Mouse (Mus musculus) spleen, adult 2 months (tissue): ENCODE measurements around the gene Lama5. TPM values are rescaled to one million over a fixed set of nuclear protein-coding genes. Genes with fewer than 3 reads are reported as not detected.

Experiments used
- DNase-seq, 2 experiments: peaks; one replicate each; pipeline versions ENCODE4 v3.0.0 to v3.0.0-alpha.2; 2012 to 2021; ENCODE audit warnings: low spot score in 2 of 2, low read depth in 1 of 2
- H3K27ac ChIP-seq: fragments of 200-500 bp; 2 replicates; pipeline ENCODE4 v1.5.1; 2012; ENCODE audit warnings: low read length, inconsistent platforms; ENCODE audit not compliant: insufficient read depth
- H3K27me3 ChIP-seq: fragments of 200-500 bp; 2 replicates; pipeline ENCODE4 v1.6.1; 2012; ENCODE audit warnings: mild to moderate bottlenecking, moderate library complexity, low read length, inconsistent platforms; ENCODE audit not compliant: control insufficient read depth, insufficient read depth
- H3K36me3 ChIP-seq: fragments of 200-500 bp; 2 replicates; pipeline ENCODE4 v1.6.1; 2012; ENCODE audit warnings: mild to moderate bottlenecking, low read length, inconsistent platforms; ENCODE audit not compliant: control insufficient read depth, insufficient read depth
- H3K4me1 ChIP-seq: fragments of 200-500 bp; 2 replicates; pipeline ENCODE4 v1.6.1; 2011; ENCODE audit warnings: inconsistent platforms; ENCODE audit not compliant: control insufficient read depth, insufficient read depth, insufficient read length
- H3K4me3 ChIP-seq: fragments of 200-500 bp; 2 replicates; pipeline ENCODE4 v1.5.1; 2011; ENCODE audit warnings: mild to moderate bottlenecking, inconsistent platforms; ENCODE audit not compliant: insufficient read depth, insufficient read length; ENCODE audit errors: extremely low read depth
- CTCF ChIP-seq: fragments of 200-500 bp; IDR thresholded peaks from 2 replicates; pipeline ENCODE4 v1.5.1; 2011; ENCODE audit warnings: mild to moderate bottlenecking, inconsistent platforms; ENCODE audit not compliant: insufficient read depth, insufficient read length, insufficient replicate concordance; ENCODE audit errors: extremely low read depth
- POLR2A ChIP-seq: fragments of 200-500 bp; IDR thresholded peaks from 2 replicates; pipeline ENCODE4 v1.6.1; 2011; ENCODE audit warnings: low read depth, low read length, inconsistent platforms
- WGBS: fragments of 180-500 bp; shearing (Covaris S2); methylation state at CpG from one replicate; pipeline ENCODE4 v1.1.7; 2018; 5-methylcytosine and 5-hydroxymethylcytosine counted together
- polyA plus RNA-seq: library from polyadenylated mRNA; depleted of rRNA; stranded (reverse); fragments of >200 nt; gene quantifications from 2 replicates; pipeline ENCODE4 v1.2.3, GENCODE M21; 2012

Gene Lama5
- polyA plus RNA-seq, 1 experiment, result 8.4 TPM

DNA sequence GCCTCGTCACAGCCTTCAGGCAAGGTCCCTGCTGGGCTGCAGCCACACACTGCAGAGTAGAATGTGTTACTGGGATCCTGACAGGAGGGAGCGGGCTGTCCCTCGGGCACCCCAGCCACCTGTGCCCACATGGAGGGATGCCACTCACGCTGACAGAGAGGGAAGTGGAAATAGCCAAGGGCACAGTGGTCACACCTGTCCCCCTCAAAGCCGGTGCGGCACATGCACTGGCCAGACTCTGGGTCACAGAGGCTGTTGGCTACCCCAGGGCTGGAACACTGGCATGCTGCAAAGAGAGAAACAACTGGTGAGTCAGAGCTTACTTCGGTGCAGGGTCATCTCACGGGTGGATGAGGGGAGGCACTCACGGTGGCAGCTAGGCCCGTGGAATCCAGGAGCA is 26.9 kb downstream of the Lama5 start:
- H3K27ac ChIP-seq, result no peak overlapping the region
- no peak overlapping the region for H3K4me3 ChIP-seq
- no peaks in the 10 kb centered on the region for H3K36me3 ChIP-seq
- TF ChIP-seq CTCF, result no peak
- no peak for TF ChIP-seq POLR2A
- no peak for DNase-seq
- no peaks in the 10 kb centered on the region; the same call in 1 of the 2 replicates for H3K4me1 ChIP-seq
- no peaks in the 10 kb centered on the region for H3K27me3 ChIP-seq
- WGBS, result 86% methylated on average over 10 of the region's 10 CpGs

DNA sequence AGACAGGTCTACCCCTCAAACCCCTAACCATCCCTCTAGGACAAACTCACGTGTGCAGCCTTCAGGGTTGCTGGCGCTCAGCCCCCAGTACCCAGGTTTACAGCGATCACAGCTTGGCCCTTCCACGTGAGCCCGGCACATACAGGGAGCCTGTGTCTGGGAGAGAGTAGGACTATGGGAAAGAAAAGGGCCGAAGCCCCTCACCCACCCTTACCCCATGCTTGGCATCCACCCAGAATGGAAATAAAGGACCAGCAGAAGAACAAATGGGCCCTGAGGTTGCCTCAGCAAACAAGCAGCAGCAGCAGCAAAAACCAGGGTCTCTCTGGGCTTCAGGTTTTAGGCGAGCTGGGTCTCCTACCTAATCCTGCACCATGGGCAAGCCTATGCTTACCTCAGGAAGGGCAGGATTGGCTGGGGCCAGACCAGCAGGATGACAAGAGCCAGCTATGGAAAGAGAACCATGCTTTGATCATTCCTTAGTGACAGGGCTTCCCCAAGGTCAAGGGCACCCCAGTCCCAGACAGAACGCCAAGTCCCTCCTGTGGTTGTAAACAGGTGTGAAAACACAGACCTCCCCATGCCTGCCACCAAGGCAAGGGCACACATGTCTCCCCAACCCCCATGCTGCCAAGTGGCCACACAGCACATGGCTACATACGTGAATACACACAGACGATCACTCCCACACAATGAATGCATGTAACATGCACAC is 28.2 kb downstream of the Lama5 start:
- Histone ChIP-seq H3K4me3 (no peak overlapping the region), H3K27ac (no peak overlapping the region), H3K4me1 (no peaks in the 10 kb centered on the region; the same call in 1 of the 2 replicates), H3K36me3 (no peaks in the 10 kb centered on the region), H3K27me3 (no peaks in the 10 kb centered on the region)
- 86% methylated on average over 10 of the region's 10 CpGs for WGBS
- TF ChIP-seq POLR2A (no peak), CTCF (no peak)
- DNase-seq, result no peak

DNA sequence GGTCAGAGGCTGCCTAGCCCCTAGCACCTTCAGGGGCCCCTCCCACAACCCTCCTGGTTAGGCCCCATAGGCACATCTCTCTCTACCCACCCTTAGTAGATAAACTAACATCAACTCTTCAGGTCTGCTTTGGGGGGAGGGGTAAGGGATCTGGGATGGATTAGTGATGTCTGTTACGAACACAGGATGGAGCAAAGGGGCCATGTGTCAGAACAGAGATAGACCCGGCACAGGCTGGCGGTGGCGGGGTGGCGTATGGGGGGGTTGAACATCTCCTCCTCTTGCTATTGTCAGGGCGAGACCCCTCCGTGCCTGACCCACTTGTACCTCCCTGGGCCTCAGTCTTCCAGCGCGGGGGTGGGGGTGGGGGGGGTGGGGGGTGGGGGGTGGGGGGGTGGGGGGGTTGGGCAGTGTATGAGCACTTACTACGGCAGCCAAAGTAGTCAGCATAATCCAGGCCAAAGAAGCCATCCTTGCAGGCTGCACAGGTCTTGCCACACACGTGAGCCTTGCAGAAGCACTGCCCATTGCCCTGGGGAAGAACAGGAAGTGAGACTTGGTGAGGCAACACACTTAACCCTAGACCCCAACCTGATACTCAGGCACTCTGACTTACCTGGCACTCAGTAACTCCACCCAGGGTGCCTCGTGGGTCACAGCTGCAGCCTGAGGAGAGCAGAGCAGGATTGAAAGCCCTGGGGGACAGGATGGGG is 28.9 kb downstream of the Lama5 start:
- TF ChIP-seq POLR2A (no peak), CTCF (no peak)
- H3K4me3 ChIP-seq, result no peak overlapping the region

DNA sequence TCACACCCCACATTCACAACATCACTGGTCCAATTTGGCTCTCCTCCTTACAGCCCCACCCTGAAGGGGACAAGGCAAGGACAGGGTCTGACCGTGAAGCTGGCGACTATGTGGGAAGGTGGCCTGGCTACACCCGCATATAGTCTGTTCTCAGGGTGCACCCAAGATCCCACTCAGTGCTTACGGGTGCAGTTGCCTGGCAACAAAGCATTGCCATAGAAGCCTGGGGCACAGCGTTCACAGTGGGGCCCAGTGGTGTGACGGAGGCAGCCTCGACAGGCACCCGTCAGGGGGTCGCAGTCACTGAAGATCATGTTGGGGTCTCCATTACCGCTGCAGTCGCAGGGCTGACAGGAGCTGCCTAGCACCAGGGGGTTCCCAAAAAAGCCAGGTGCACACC is 38.3 kb downstream of the Lama5 start:
- Histone ChIP-seq H3K27me3 (no peaks in the 10 kb centered on the region), H3K4me3 (no peak overlapping the region), H3K27ac (no peak overlapping the region), H3K36me3 (no peaks in the 10 kb centered on the region), H3K4me1 (no peaks in the 10 kb centered on the region)
- 88% methylated on average over 11 of the region's 11 CpGs for whole genome bisulfite sequencing
- TF ChIP-seq CTCF, result no peak
- TF ChIP-seq POLR2A, result no peak
- DNase-seq, result no peak

More for the DNA sequence above, 28.9 kb downstream of the Lama5 start:
- Histone ChIP-seq H3K27me3 (no peaks in the 10 kb centered on the region), H3K36me3 (no peaks in the 10 kb centered on the region), H3K4me1 (no peaks in the 10 kb centered on the region), H3K27ac (no peak overlapping the region)
- no peak for DNase-seq
- WGBS, result 68% methylated on average over 12 of the region's 12 CpGs

DNA sequence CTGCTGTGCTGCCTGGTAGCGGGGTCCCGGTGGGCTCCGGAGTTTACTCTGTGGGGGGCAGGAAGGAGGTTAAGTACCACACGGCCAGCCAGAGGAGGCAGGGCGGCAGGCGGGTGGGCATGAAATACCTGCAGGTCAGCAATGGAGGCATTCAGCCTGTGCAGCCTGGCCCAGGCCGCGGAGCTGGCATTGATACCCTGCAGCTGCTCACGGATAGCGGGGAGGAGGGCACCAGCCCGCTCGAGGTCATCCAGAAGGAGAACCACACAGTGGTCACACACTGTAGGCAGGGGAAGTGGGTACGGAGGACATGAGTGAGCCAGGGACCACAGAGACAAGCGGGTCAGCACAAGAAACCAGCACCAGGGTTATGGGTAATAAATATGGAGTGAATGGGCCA is 40.0 kb downstream of the Lama5 start:
- Histone ChIP-seq H3K4me3 (no peak overlapping the region), H3K4me1 (no peaks in the 10 kb centered on the region)
- 86% methylated on average over 14 of the region's 14 CpGs for WGBS

DNA sequence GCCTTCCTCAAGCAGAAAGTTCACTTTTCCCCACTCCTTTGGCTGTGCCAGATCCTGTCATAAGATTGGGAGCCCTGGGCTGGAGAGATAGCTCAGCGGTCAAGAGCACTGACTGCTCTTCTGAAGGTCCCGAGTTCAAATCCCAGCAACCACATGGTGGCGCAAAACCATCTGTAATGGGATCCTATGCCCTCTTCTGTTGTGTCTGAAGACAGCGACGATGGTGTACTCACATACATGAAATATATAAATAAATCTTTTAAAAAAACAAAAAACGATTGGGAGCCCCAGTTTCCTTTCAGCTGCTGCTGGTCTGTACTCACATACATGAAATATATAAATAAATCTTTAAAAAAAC is 40.9 kb downstream of the Lama5 start:
- Histone ChIP-seq H3K27ac (no peak overlapping the region), H3K36me3 (no peaks in the 10 kb centered on the region), H3K4me3 (no peak overlapping the region), H3K27me3 (no peaks in the 10 kb centered on the region), H3K4me1 (no peaks in the 10 kb centered on the region)
- DNase-seq, result no peak
- TF ChIP-seq CTCF (no peak), POLR2A (no peak)
- whole genome bisulfite sequencing, result 81% methylated on average over 6 of the region's 6 CpGs

More for the DNA sequence above, 40.0 kb downstream of the Lama5 start:
- no peaks in the 10 kb centered on the region for H3K27me3 ChIP-seq
- no peak overlapping the region for H3K27ac ChIP-seq
- H3K36me3 ChIP-seq, result no peaks in the 10 kb centered on the region
- no peak for DNase-seq
- no peak for TF ChIP-seq POLR2A
- no peak for TF ChIP-seq CTCF
